Mouse (Mus musculus) liver, adult 2 months (tissue): ENCODE measurements around the gene Cyb5r1. TPM values are rescaled to one million over a fixed set of nuclear protein-coding genes. Genes with fewer than 3 reads are reported as not detected.
"Not testable (repeated sequence)": the region's sequence is repeated elsewhere in the genome, so short reads cannot be mapped to it uniquely, and the experiment has no call there.

Experiments
- DNase-seq: peaks from one replicate; pipeline ENCODE4 v3.0.0-alpha.2; 2011; ENCODE audit warnings: low read depth, low spot score; ENCODE audit errors: extremely low read depth
- H3K27ac ChIP-seq: fragments of 200-500 bp; replicated peaks from 2 replicates; pipeline ENCODE4 v1.5.1; 2012; ENCODE audit warnings: low read depth, mild to moderate bottlenecking, control low read depth, inconsistent platforms, low read length; ENCODE audit not compliant: insufficient read depth
- H3K27me3 ChIP-seq: fragments of 200-500 bp; 2 replicates; pipeline ENCODE4 v1.6.1; 2012; ENCODE audit warnings: mild to moderate bottlenecking, moderate library complexity, low read length, inconsistent platforms; ENCODE audit not compliant: control insufficient read depth, insufficient read depth
- H3K36me3 ChIP-seq: fragments of 200-500 bp; 2 replicates; pipeline ENCODE4 v1.6.1; 2012; ENCODE audit warnings: low read length, inconsistent platforms; ENCODE audit not compliant: control insufficient read depth, insufficient read depth
- H3K4me1 ChIP-seq: fragments of 200-500 bp; 2 replicates; pipeline ENCODE4 v1.6.1; 2011; ENCODE audit warnings: low read length; ENCODE audit not compliant: control insufficient read depth, insufficient read depth
- H3K4me3 ChIP-seq: fragments of 200-500 bp; 2 replicates; pipeline ENCODE4 v1.5.1; 2011; ENCODE audit warnings: low read depth, mild to moderate bottlenecking, control low read depth, low read length, moderate library complexity; ENCODE audit not compliant: insufficient read depth
- H3K79me2 ChIP-seq: fragments of 200-500 bp; 2 replicates; pipeline ENCODE4 v1.6.1; 2012; ENCODE audit warnings: inconsistent platforms, mild to moderate bottlenecking, low read length, moderate library complexity; ENCODE audit not compliant: control insufficient read depth, insufficient read depth
- H3K9ac ChIP-seq: fragments of 200-500 bp; 2 replicates; pipeline ENCODE4 v1.6.1; 2012; ENCODE audit warnings: low read depth, mild to moderate bottlenecking, control low read depth, inconsistent platforms, low read length
- CTCF ChIP-seq: fragments of 200-500 bp; IDR thresholded peaks from 2 replicates; pipeline ENCODE4 v1.5.1; 2011; ENCODE audit warnings: low read depth, low read length, control low read depth
- POLR2A ChIP-seq: fragments of 200-500 bp; IDR thresholded peaks from 2 replicates; pipeline ENCODE4 v1.6.1; 2011; ENCODE audit warnings: low read length, control low read depth; ENCODE audit not compliant: insufficient read depth; ENCODE audit errors: extremely low read depth
- WGBS: fragments of 180-500 bp; shearing (Covaris S2); methylation state at CpG from one replicate; pipeline ENCODE4 v1.1.7; 2018; 5-methylcytosine and 5-hydroxymethylcytosine counted together
- polyA plus RNA-seq: library from polyadenylated mRNA; depleted of rRNA; stranded (reverse); fragments of >200 nt; gene quantifications from 2 replicates; pipeline ENCODE4 v1.2.3, GENCODE M21; 2012
- total RNA-seq: library from RNA; depleted of rRNA; stranded (reverse); fragments of >200 nt; gene quantifications from 2 replicates; pipeline ENCODE4 v1.2.3, GENCODE M21; 2014

Gene Cyb5r1
- total and polyA plus RNA-seq, 2 experiments, result 4.7 to 16.3 TPM

DNA sequence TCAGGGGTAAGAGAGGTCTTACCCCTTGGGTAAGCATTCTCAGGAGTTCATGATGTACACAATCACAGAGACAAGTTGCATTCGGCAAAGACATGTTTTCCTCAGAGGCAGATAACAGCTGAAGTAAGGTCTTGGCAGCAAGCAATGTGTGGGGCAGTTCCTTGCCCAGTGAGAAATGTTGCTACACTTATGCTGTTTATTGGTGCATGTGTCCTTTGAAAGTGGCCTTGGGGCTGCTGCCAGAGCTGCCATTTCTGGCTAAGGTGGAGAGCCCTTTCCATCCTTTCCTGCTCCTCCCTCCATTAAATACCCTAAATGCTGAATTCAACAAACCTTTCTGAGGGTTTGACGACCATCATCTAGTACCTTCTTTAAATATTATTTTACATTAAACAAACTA is 40.1 kb downstream of the Cyb5r1 start:
- TF ChIP-seq POLR2A (no peak), CTCF (no peak)
- DNase-seq, result no peak
- Histone ChIP-seq H3K79me2 (no peaks in the 10 kb centered on the region), H3K36me3 (no peaks in the 10 kb centered on the region), H3K4me3 (no peak overlapping the region), H3K9ac (no peak overlapping the region), H3K4me1 (no peaks in the 10 kb centered on the region), H3K27me3 (no peaks in the 10 kb centered on the region), H3K27ac (no peak overlapping the region)
- 89% methylated on average over 2 of the region's 2 CpGs for WGBS

- 71% methylated on average over 3 of the region's 3 CpGs for WGBS
- not testable (repeated sequence) for H3K4me3 ChIP-seq, H3K36me3 ChIP-seq, H3K27ac ChIP-seq, H3K79me2 ChIP-seq, H3K4me1 ChIP-seq, DNase-seq, H3K27me3 ChIP-seq, H3K9ac ChIP-seq
Measured at GRCm38 (mm10) chr1:134448537-134448936, 43.2 kb downstream of the Cyb5r1 start.

- peak; percentile 77 for DNase-seq
- no peaks in the 10 kb centered on the region; the same call in 1 of the 2 replicates for H3K4me1 ChIP-seq
- TF ChIP-seq POLR2A, result no peak
- no peak for TF ChIP-seq CTCF
- H3K79me2 ChIP-seq, result no peaks in the 10 kb centered on the region
- no peaks in the 10 kb centered on the region for H3K36me3 ChIP-seq
- 55% methylated on average over 4 of the region's 4 CpGs for WGBS
- H3K27me3 ChIP-seq, result no peaks in the 10 kb centered on the region
- no peak overlapping the region for H3K4me3 ChIP-seq
- no peak overlapping the region for H3K27ac ChIP-seq
- H3K9ac ChIP-seq, result no peak overlapping the region
Measured at GRCm38 (mm10) chr1:134450201-134450600, 44.8 kb downstream of the Cyb5r1 start.

- H3K4me1 ChIP-seq, result peaks cover 1% of the 10 kb centered on the region; the same call in 1 of the 2 replicates
- H3K27me3 ChIP-seq, result no peaks in the 10 kb centered on the region
- H3K27ac ChIP-seq, result no peak overlapping the region
- WGBS, result 37% methylated on average over 3 of the region's 3 CpGs
- peaks cover 4% of the 10 kb centered on the region; the same call in 1 of the 2 replicates for H3K79me2 ChIP-seq
- H3K4me3 ChIP-seq, result no peak overlapping the region
- no peak overlapping the region for H3K9ac ChIP-seq
- H3K36me3 ChIP-seq, result no peaks in the 10 kb centered on the region
- TF ChIP-seq CTCF (peak; percentile 29; the same call in 1 of the 2 replicates), POLR2A (no peak)
- DNase-seq, result no peak
Measured at GRCm38 (mm10) chr1:134450986-134451385, 45.6 kb downstream of the Cyb5r1 start.

- peaks cover 7% of the 10 kb centered on the region for H3K36me3 ChIP-seq
- H3K79me2 ChIP-seq, result peaks cover 7% of the 10 kb centered on the region; the same call in 1 of the 2 replicates
- peak within 1 kb of the TSS; percentile 97 for H3K9ac ChIP-seq
- H3K4me3 ChIP-seq, result peak within 1 kb of the TSS; percentile 92
- under 1% methylated on average over 61 of the region's 61 CpGs for WGBS
- H3K27me3 ChIP-seq, result no peaks in the 10 kb centered on the region
- TF ChIP-seq CTCF (0 out of 2 replicates have a peak, but pooled peaks have one; percentile 2), POLR2A (peak; percentile 44; the same call in 1 of the 2 replicates)
- DNase-seq, result peak; percentile 80
- peak within 1 kb of the TSS; percentile 45; the same call in 1 of the 2 replicates for H3K27ac ChIP-seq
- peaks cover 3% of the 10 kb centered on the region; the same call in 1 of the 2 replicates for H3K4me1 ChIP-seq
Measured at GRCm38 (mm10) chr1:134454904-134455824, 49.8 kb downstream of the Cyb5r1 start, which contains the start of gene Klhl12. Gene Klhl12 (plus strand): TSS chr1:134455531.
